Mouse (Mus musculus) limb, embryonic 13.5 days (tissue): ENCODE measurements around the gene Olfr907. TPM values are rescaled to one million over a fixed set of nuclear protein-coding genes. Genes with fewer than 3 reads are reported as not detected.

Source experiments
- ATAC-seq: fragments of 200-750 bp; cut with Nextera tagmentation; 2 replicates; pipeline ENCODE4 v1.8.0; 2017; ENCODE audit warnings: low read depth, moderate number of reproducible peaks, moderate TSS enrichment; ENCODE audit not compliant: low FRiP score
- H3K27ac ChIP-seq: fragments of 300-500 bp; sonication (generic); 2 replicates; pipeline ENCODE4 v1.5.1; 2015; ENCODE audit warnings: inconsistent platforms, mild to moderate bottlenecking, moderate library complexity
- H3K27me3 ChIP-seq: fragments of 300-500 bp; sonication (generic); 2 replicates; pipeline ENCODE4 v1.6.1; 2015; ENCODE audit warnings: mild to moderate bottlenecking, inconsistent platforms
- H3K36me3 ChIP-seq: fragments of 300-500 bp; sonication (generic); 2 replicates; pipeline ENCODE4 v1.6.1; 2015; ENCODE audit warnings: inconsistent platforms, mild to moderate bottlenecking, moderate library complexity
- H3K4me1 ChIP-seq: fragments of 300-500 bp; sonication (generic); 2 replicates; pipeline ENCODE4 v1.6.1; 2015; ENCODE audit warnings: inconsistent platforms
- H3K4me2 ChIP-seq: fragments of 300-500 bp; sonication (generic); replicated peaks from 2 replicates; pipeline ENCODE4 v1.6.1; 2015; ENCODE audit warnings: inconsistent platforms, mild to moderate bottlenecking, moderate library complexity
- H3K4me3 ChIP-seq: fragments of 300-500 bp; sonication (generic); 2 replicates; pipeline ENCODE4 v1.5.1; 2015; ENCODE audit warnings: moderate library complexity, mild to moderate bottlenecking, inconsistent platforms
- H3K9ac ChIP-seq: fragments of 300-500 bp; sonication (generic); 2 replicates; pipeline ENCODE4 v1.6.1; 2015; ENCODE audit warnings: mild to moderate bottlenecking, inconsistent platforms
- H3K9me3 ChIP-seq: fragments of 300-500 bp; sonication (generic); 2 replicates; pipeline ENCODE4 v1.6.1; 2016; ENCODE audit warnings: inconsistent platforms
- WGBS: fragments of 180-500 bp; shearing (Covaris S2); methylation state at CpG from one replicate; pipeline ENCODE4 v1.1.7; 2015; 5-methylcytosine and 5-hydroxymethylcytosine counted together
- polyA plus RNA-seq: library from polyadenylated mRNA; unstranded; fragments of >200 nt; fragmentation: Nextera tagmentation; extraction: Ambion mirVana; gene quantifications from 2 replicates; pipeline ENCODE4 v1.2.1, GENCODE M21; 2015

Olfr907 gene
- not detected in 2 replicates for polyA plus RNA-seq

GRCm38 (mm10) chr9:38495501-38495900 is at the start of gene Olfr907:
TSS of gene Olfr907 (plus strand) at chr9:38495801.
- Histone ChIP-seq H3K9me3 (no peaks in the 10 kb centered on the region), H3K27me3 (no peaks in the 10 kb centered on the region), H3K4me3 (no peak within 1 kb of the TSS), H3K36me3 (no peaks in the 10 kb centered on the region), H3K27ac (no peak within 1 kb of the TSS), H3K4me2 (no peak within 1 kb of the TSS), H3K9ac (no peak within 1 kb of the TSS), H3K4me1 (no peaks in the 10 kb centered on the region)
- WGBS = 84% methylated on average over 2 of the region's 2 CpGs
- no peak for ATAC-seq

- Histone ChIP-seq H3K9me3 (no peaks in the 10 kb centered on the region), H3K9ac (no peak within 1 kb of the TSS), H3K36me3 (no peaks in the 10 kb centered on the region), H3K27me3 (no peaks in the 10 kb centered on the region), H3K27ac (no peak within 1 kb of the TSS), H3K4me3 (no peak within 1 kb of the TSS), H3K4me2 (no peak within 1 kb of the TSS), H3K4me1 (no peaks in the 10 kb centered on the region)
- 91% methylated on average over 5 of the region's 5 CpGs for WGBS
- ATAC-seq = no peak
These were observed 48.2 kb upstream of the Olfr907 start, which contains the start of gene Olfr902 for GRCm38 (mm10) chr9:38447352-38447751. TSS of gene Olfr902 (plus strand) at chr9:38447652.

GRCm38 (mm10) chr9:38462844-38463243 is 32.8 kb upstream of the Olfr907 start, which contains the start of gene Olfr904:
TSS of gene Olfr904 (plus strand) at chr9:38463144.
- Histone ChIP-seq H3K9me3 (no peaks in the 10 kb centered on the region), H3K4me2 (no peak within 1 kb of the TSS), H3K27me3 (no peaks in the 10 kb centered on the region), H3K27ac (no peak within 1 kb of the TSS), H3K4me1 (no peaks in the 10 kb centered on the region), H3K4me3 (no peak within 1 kb of the TSS), H3K9ac (no peak within 1 kb of the TSS), H3K36me3 (no peaks in the 10 kb centered on the region)
- no peak for ATAC-seq

GRCm38 (mm10) chr9:38470807-38471206 is 24.8 kb upstream of the Olfr907 start, which contains the start of gene Olfr905:
TSS of gene Olfr905 (plus strand) at chr9:38471107.
- Histone ChIP-seq H3K4me1 (no peaks in the 10 kb centered on the region), H3K36me3 (no peaks in the 10 kb centered on the region), H3K4me3 (no peak within 1 kb of the TSS), H3K9me3 (no peaks in the 10 kb centered on the region), H3K4me2 (no peak within 1 kb of the TSS), H3K27me3 (no peaks in the 10 kb centered on the region), H3K9ac (no peak within 1 kb of the TSS), H3K27ac (no peak within 1 kb of the TSS)
- ATAC-seq = no peak

GRCm38 (mm10) chr9:38486785-38487184 is 8.8 kb upstream of the Olfr907 start, which contains the start of gene Olfr906:
TSS of gene Olfr906 (plus strand) at chr9:38487085.
- H3K9ac ChIP-seq = no peak within 1 kb of the TSS
- no peaks in the 10 kb centered on the region for H3K27me3 ChIP-seq
- H3K36me3 ChIP-seq = no peaks in the 10 kb centered on the region
- no peak for ATAC-seq
- no peak within 1 kb of the TSS for H3K4me3 ChIP-seq
- WGBS = 89% methylated on average over 3 of the region's 3 CpGs
- no peaks in the 10 kb centered on the region for H3K4me1 ChIP-seq
- H3K9me3 ChIP-seq = no peaks in the 10 kb centered on the region; the same call in 1 of the 2 replicates
- H3K4me2 ChIP-seq = no peak within 1 kb of the TSS
- no peak within 1 kb of the TSS for H3K27ac ChIP-seq

GRCm38 (mm10) chr9:38512353-38512752 is 16.8 kb downstream of the Olfr907 start:
- WGBS = 73% methylated on average over 2 of the region's 2 CpGs
- H3K9ac ChIP-seq = no peak overlapping the region
- no peaks in the 10 kb centered on the region for H3K27me3 ChIP-seq
- no peak for ATAC-seq
- H3K36me3 ChIP-seq = no peaks in the 10 kb centered on the region
- no peaks in the 10 kb centered on the region for H3K4me1 ChIP-seq
- H3K9me3 ChIP-seq = no peaks in the 10 kb centered on the region
- no peak overlapping the region for H3K4me2 ChIP-seq
- H3K4me3 ChIP-seq = no peak overlapping the region
- no peak overlapping the region for H3K27ac ChIP-seq

GRCm38 (mm10) chr9:38521280-38521679 is 25.7 kb downstream of the Olfr907 start, which contains the start of gene Olfr911-ps1:
TSS of gene Olfr911-ps1 (plus strand) at chr9:38521580.
- no peak within 1 kb of the TSS for H3K9ac ChIP-seq
- H3K4me2 ChIP-seq = no peak within 1 kb of the TSS
- no peaks in the 10 kb centered on the region for H3K9me3 ChIP-seq
- no peak for ATAC-seq
- no peaks in the 10 kb centered on the region for H3K27me3 ChIP-seq
- no peak within 1 kb of the TSS for H3K4me3 ChIP-seq
- 70% methylated on average over 1 of the region's 1 CpGs for WGBS
- no peak within 1 kb of the TSS for H3K27ac ChIP-seq
- H3K4me1 ChIP-seq = no peaks in the 10 kb centered on the region
- no peaks in the 10 kb centered on the region for H3K36me3 ChIP-seq

GRCm38 (mm10) chr9:38537549-38537948 is 41.9 kb downstream of the Olfr907 start, which contains the start of gene Olfr910:
TSS of gene Olfr910 (plus strand) at chr9:38537849.
- no peak within 1 kb of the TSS for H3K4me3 ChIP-seq
- no peaks in the 10 kb centered on the region for H3K4me1 ChIP-seq
- H3K27me3 ChIP-seq = no peaks in the 10 kb centered on the region
- H3K4me2 ChIP-seq = no peak within 1 kb of the TSS
- no peak within 1 kb of the TSS for H3K9ac ChIP-seq
- ATAC-seq = no peak
- WGBS = 89% methylated on average over 2 of the region's 2 CpGs
- no peak within 1 kb of the TSS for H3K27ac ChIP-seq
- H3K36me3 ChIP-seq = no peaks in the 10 kb centered on the region
- no peaks in the 10 kb centered on the region for H3K9me3 ChIP-seq

Other genes with a start within 250 kb of the Olfr907 start
- gene Olfr143, start 243.0 kb upstream of the Olfr907 start, polyA plus RNA-seq = not detected in 2 replicates
- gene Olfr895, start 227.9 kb upstream of the Olfr907 start, polyA plus RNA-seq = not detected in 2 replicates
- not detected in 2 replicates for gene Olfr896-ps1, start 204.7 kb upstream of the Olfr907 start, polyA plus RNA-seq
- not detected in 2 replicates for gene Olfr25, start 166.7 kb upstream of the Olfr907 start, polyA plus RNA-seq
- gene Olfr898, start 147.4 kb upstream of the Olfr907 start, polyA plus RNA-seq = not detected in 2 replicates
- not detected in 2 replicates for gene Olfr250, start 128.9 kb upstream of the Olfr907 start, polyA plus RNA-seq
- gene Olfr251, start 118.7 kb upstream of the Olfr907 start, polyA plus RNA-seq = not detected in 2 replicates
- gene Olfr147, start 94.1 kb upstream of the Olfr907 start, polyA plus RNA-seq = not detected in 2 replicates
- not detected in 2 replicates for gene Olfr901, start 66.3 kb upstream of the Olfr907 start, polyA plus RNA-seq
- gene Olfr902, start 48.1 kb upstream of the Olfr907 start, polyA plus RNA-seq = not detected in 2 replicates
- not detected in 2 replicates for gene Olfr904, start 32.7 kb upstream of the Olfr907 start, polyA plus RNA-seq
- not detected in 2 replicates for gene Olfr905, start 24.7 kb upstream of the Olfr907 start, polyA plus RNA-seq
- not detected in 2 replicates for gene Olfr906, start 8.7 kb upstream of the Olfr907 start, polyA plus RNA-seq
- not detected in 2 replicates for gene Olfr911-ps1, start 25.8 kb downstream of the Olfr907 start, polyA plus RNA-seq
- not detected in 2 replicates for gene Olfr910, start 42.0 kb downstream of the Olfr907 start, polyA plus RNA-seq
- gene Olfr912, start 84.4 kb downstream of the Olfr907 start, polyA plus RNA-seq = not detected in 2 replicates
- not detected in 2 replicates for gene Olfr913, start 97.0 kb downstream of the Olfr907 start, polyA plus RNA-seq
- gene Olfr914, start 109.3 kb downstream of the Olfr907 start, polyA plus RNA-seq = not detected in 2 replicates
- gene Olfr916, start 164.1 kb downstream of the Olfr907 start, polyA plus RNA-seq = not detected in 2 replicates
- gene Olfr917, start 170.0 kb downstream of the Olfr907 start, polyA plus RNA-seq = not detected in 2 replicates
- not detected in 2 replicates for gene Olfr918, start 178.8 kb downstream of the Olfr907 start, polyA plus RNA-seq
- not detected in 2 replicates for gene Olfr919, start 207.9 kb downstream of the Olfr907 start, polyA plus RNA-seq
- 20.8 and 21.4 TPM in 2 replicates for gene Vwa5a, start 222.5 kb downstream of the Olfr907 start, polyA plus RNA-seq